Mouse (Mus musculus) intestine, embryonic 14.5 days (tissue): ENCODE measurements around the gene Tor1b. TPM values are rescaled to one million over a fixed set of nuclear protein-coding genes. Genes with fewer than 3 reads are reported as not detected.

Experiments
- ATAC-seq: fragments of 200-750 bp; cut with Nextera tagmentation; replicated peaks from 2 replicates; pipeline ENCODE4 v1.8.0; 2017; ENCODE audit warnings: low read depth, moderate number of reproducible peaks, moderate TSS enrichment, moderate library complexity; ENCODE audit not compliant: low FRiP score, low TSS enrichment
- DNase-seq: peaks from one replicate; pipeline ENCODE4 v3.0.0-alpha.2; 2018; ENCODE audit warnings: low spot score
- H3K27ac ChIP-seq: fragments of 300-500 bp; sonication (generic); 2 replicates; pipeline ENCODE4 v1.5.1; 2014; ENCODE audit warnings: low read depth, mild to moderate bottlenecking, control low read depth
- H3K27me3 ChIP-seq: fragments of 300-500 bp; sonication (generic); replicated peaks from 2 replicates; pipeline ENCODE4 v1.6.1; 2014; ENCODE audit warnings: low read length, control low read depth; ENCODE audit not compliant: control insufficient read depth, insufficient read depth
- H3K36me3 ChIP-seq: fragments of 300-500 bp; sonication (generic); 2 replicates; pipeline ENCODE4 v1.6.1; 2014; ENCODE audit warnings: low read length, control low read depth; ENCODE audit not compliant: control insufficient read depth, insufficient read depth
- H3K4me1 ChIP-seq: fragments of 300-500 bp; sonication (generic); replicated peaks from 2 replicates; pipeline ENCODE4 v1.6.1; 2014; ENCODE audit warnings: low read length, control low read depth, mixed read lengths; ENCODE audit not compliant: control insufficient read depth, insufficient read depth
- H3K4me2 ChIP-seq: fragments of 300-500 bp; sonication (generic); 2 replicates; pipeline ENCODE4 v1.6.1; 2014; ENCODE audit warnings: low read length
- H3K4me3 ChIP-seq: fragments of 300-500 bp; sonication (generic); 2 replicates; pipeline ENCODE4 v1.5.1; 2014; ENCODE audit warnings: low read depth, low read length, control low read depth, mixed read lengths
- H3K9ac ChIP-seq: fragments of 300-500 bp; sonication (generic); 2 replicates; pipeline ENCODE4 v1.6.1; 2014; ENCODE audit warnings: mild to moderate bottlenecking, low read length
- H3K9me3 ChIP-seq: fragments of 300-500 bp; sonication (generic); 2 replicates; pipeline ENCODE4 v1.6.1; 2016; ENCODE audit warnings: low read length, control low read depth; ENCODE audit not compliant: control insufficient read depth
- WGBS: fragments of 180-500 bp; shearing (Covaris S2); extraction: QIAGEN DNeasy Blood & Tissue Kit; methylation state at CpG from one replicate; pipeline ENCODE4 v1.1.7; 2014; 5-methylcytosine and 5-hydroxymethylcytosine counted together
- polyA plus RNA-seq: library from polyadenylated mRNA; unstranded; fragments of >200 nt; fragmentation: Nextera tagmentation; extraction: Ambion mirVana; gene quantifications from 2 replicates; pipeline ENCODE4 v1.2.1, GENCODE M21; 2014

Tor1b gene
- 29.1 and 32.0 TPM in 2 replicates for polyA plus RNA-seq

GRCm38 (mm10) chr2:30952824-30953490, at the start of gene Tor1b:
Gene Tor1b (plus strand): TSS chr2:30952959.
- ATAC-seq (peak; percentile 88), DNase-seq (peak; percentile 89)
- H3K4me1 ChIP-seq: peaks cover 15% of the 10 kb centered on the region
- H3K4me3 ChIP-seq: peak within 1 kb of the TSS; percentile 92
- H3K9me3 ChIP-seq: no peaks in the 10 kb centered on the region
- H3K9ac ChIP-seq: peak within 1 kb of the TSS; percentile 92
- H3K36me3 ChIP-seq: peaks cover 30% of the 10 kb centered on the region
- WGBS: under 1% methylated on average over 60 of the region's 60 CpGs
- no peaks in the 10 kb centered on the region for H3K27me3 ChIP-seq
- peak within 1 kb of the TSS; percentile 74 for H3K27ac ChIP-seq
- H3K4me2 ChIP-seq: peak within 1 kb of the TSS; percentile 68

- Histone ChIP-seq H3K27me3 (0 out of 2 replicates have a peak, but pooled peaks cover 6% of the 10 kb centered on the region), H3K36me3 (no peaks in the 10 kb centered on the region), H3K27ac (no peak overlapping the region), H3K9me3 (no peaks in the 10 kb centered on the region), H3K4me1 (peaks cover 22% of the 10 kb centered on the region), H3K4me3 (no peak overlapping the region), H3K9ac (no peak overlapping the region), H3K4me2 (no peak overlapping the region)
- WGBS: 64% methylated on average over 6 of the region's 6 CpGs
- ATAC-seq (no peak), DNase-seq (no peak)
Observed at GRCm38 (mm10) chr2:30904231-30904630, 48.5 kb upstream of the Tor1b start.

- Histone ChIP-seq H3K27ac (no peak overlapping the region), H3K4me1 (peaks cover 22% of the 10 kb centered on the region), H3K9ac (no peak overlapping the region), H3K4me3 (no peak overlapping the region), H3K36me3 (no peaks in the 10 kb centered on the region), H3K9me3 (no peaks in the 10 kb centered on the region), H3K27me3 (0 out of 2 replicates have a peak, but pooled peaks cover 6% of the 10 kb centered on the region), H3K4me2 (no peak overlapping the region)
- 47% methylated on average over 7 of the region's 7 CpGs for WGBS
- ATAC-seq (no peak), DNase-seq (no peak)
Observed at GRCm38 (mm10) chr2:30904991-30905390, 47.8 kb upstream of the Tor1b start.

- H3K9me3 ChIP-seq: no peaks in the 10 kb centered on the region
- WGBS: 62% methylated on average over 8 of the region's 8 CpGs
- H3K36me3 ChIP-seq: no peaks in the 10 kb centered on the region
- ATAC-seq (no peak), DNase-seq (no peak)
- peaks cover 22% of the 10 kb centered on the region for H3K4me1 ChIP-seq
- no peak overlapping the region for H3K9ac ChIP-seq
- H3K4me2 ChIP-seq: no peak overlapping the region
- H3K4me3 ChIP-seq: no peak overlapping the region
- H3K27ac ChIP-seq: no peak overlapping the region
- 0 out of 2 replicates have a peak, but pooled peaks cover 6% of the 10 kb centered on the region for H3K27me3 ChIP-seq
Observed at GRCm38 (mm10) chr2:30905906-30906305, 46.9 kb upstream of the Tor1b start.

- Histone ChIP-seq H3K4me1 (peaks cover 21% of the 10 kb centered on the region), H3K9ac (no peak overlapping the region), H3K4me3 (no peak overlapping the region), H3K36me3 (no peaks in the 10 kb centered on the region), H3K9me3 (no peaks in the 10 kb centered on the region), H3K27ac (no peak overlapping the region), H3K27me3 (0 out of 2 replicates have a peak, but pooled peaks cover 6% of the 10 kb centered on the region), H3K4me2 (no peak overlapping the region)
- ATAC-seq (no peak), DNase-seq (no peak)
- WGBS: 71% methylated on average over 4 of the region's 4 CpGs
Observed at GRCm38 (mm10) chr2:30906641-30907040, 46.1 kb upstream of the Tor1b start.

- Histone ChIP-seq H3K4me1 (peaks cover 4% of the 10 kb centered on the region), H3K27ac (no peak overlapping the region), H3K27me3 (no peaks in the 10 kb centered on the region), H3K4me2 (no peak overlapping the region), H3K4me3 (no peak overlapping the region), H3K9ac (no peak overlapping the region), H3K9me3 (no peaks in the 10 kb centered on the region), H3K36me3 (no peaks in the 10 kb centered on the region)
- ATAC-seq (no peak), DNase-seq (no peak)
- 38% methylated on average over 4 of the region's 4 CpGs for WGBS
Observed at GRCm38 (mm10) chr2:30912291-30912773, 40.4 kb upstream of the Tor1b start.

GRCm38 (mm10) chr2:30913022-30913421, 39.7 kb upstream of the Tor1b start:
- Histone ChIP-seq H3K27me3 (no peaks in the 10 kb centered on the region), H3K9me3 (no peaks in the 10 kb centered on the region), H3K4me3 (no peak overlapping the region), H3K36me3 (no peaks in the 10 kb centered on the region), H3K9ac (no peak overlapping the region), H3K27ac (no peak overlapping the region), H3K4me1 (peaks cover 4% of the 10 kb centered on the region), H3K4me2 (no peak overlapping the region)
- DNase-seq (no peak), ATAC-seq (no peak)
- WGBS: 82% methylated on average over 8 of the region's 8 CpGs

- Histone ChIP-seq H3K27me3 (no peaks in the 10 kb centered on the region), H3K9me3 (no peaks in the 10 kb centered on the region), H3K9ac (no peak overlapping the region), H3K4me2 (no peak overlapping the region), H3K4me1 (peaks cover 13% of the 10 kb centered on the region), H3K27ac (no peak overlapping the region), H3K4me3 (no peak overlapping the region), H3K36me3 (no peaks in the 10 kb centered on the region)
- no peak for ATAC-seq
- DNase-seq: no peak
- WGBS: 61% methylated on average over 3 of the region's 3 CpGs
Observed at GRCm38 (mm10) chr2:30914836-30915235, 37.9 kb upstream of the Tor1b start.

- DNase-seq: no peak
- H3K36me3 ChIP-seq: no peaks in the 10 kb centered on the region
- 77% methylated on average over 5 of the region's 5 CpGs for WGBS
- H3K9me3 ChIP-seq: no peaks in the 10 kb centered on the region
- peaks cover 13% of the 10 kb centered on the region for H3K4me1 ChIP-seq
- H3K4me3 ChIP-seq: no peak overlapping the region
- no peaks in the 10 kb centered on the region for H3K27me3 ChIP-seq
- H3K9ac ChIP-seq: no peak overlapping the region
- H3K4me2 ChIP-seq: no peak overlapping the region
- no peak for ATAC-seq
- H3K27ac ChIP-seq: no peak overlapping the region
Observed at GRCm38 (mm10) chr2:30915376-30915775, 37.4 kb upstream of the Tor1b start.
